Mouse (Mus musculus) lung, postnatal 10 days (tissue): Measurements from ENCODE around the gene AW822073.

Experiments used
- DNase-seq: peaks from one replicate; pipeline ENCODE4 v3.0.0; 2021

The AW822073 gene

DNA sequence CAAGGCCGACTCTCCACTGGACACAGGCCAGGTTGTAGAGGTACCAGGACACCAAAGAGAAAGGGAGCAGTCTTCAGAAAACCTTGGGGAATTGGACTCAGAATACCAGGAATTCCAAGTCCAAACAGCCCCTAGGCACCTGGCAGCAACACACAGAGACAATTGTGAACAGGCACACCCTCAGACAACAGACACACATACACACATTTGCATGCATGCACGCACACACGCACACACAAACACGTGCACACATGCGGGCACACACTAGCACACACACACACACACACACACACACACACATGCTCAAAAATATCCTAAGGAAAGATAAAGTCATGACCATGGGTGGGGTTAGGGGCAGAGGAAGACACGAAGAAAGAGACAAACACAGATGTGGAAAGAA, 4.0 kb downstream of the AW822073 start:
- no peak for DNase-seq

DNA sequence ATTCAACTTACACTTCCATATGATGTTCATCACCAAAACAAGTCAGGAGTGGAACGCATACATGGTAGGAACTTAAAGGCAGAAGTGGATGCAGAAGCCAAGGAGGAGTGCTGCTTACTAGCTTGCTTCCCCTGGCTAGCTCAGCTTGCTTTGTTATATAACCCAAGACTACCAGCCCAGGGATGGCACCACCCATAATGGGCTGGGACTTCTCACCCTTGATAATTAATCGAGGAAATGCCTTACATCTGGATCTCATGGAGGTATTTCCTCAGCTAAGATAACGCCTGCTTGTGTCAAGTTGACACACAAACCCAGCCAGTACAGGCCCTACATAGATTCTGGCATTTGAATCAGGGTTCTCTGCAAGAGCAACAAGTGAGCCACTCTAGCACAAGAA, 7.4 kb downstream of the AW822073 start:
- DNase-seq, result no peak

DNA sequence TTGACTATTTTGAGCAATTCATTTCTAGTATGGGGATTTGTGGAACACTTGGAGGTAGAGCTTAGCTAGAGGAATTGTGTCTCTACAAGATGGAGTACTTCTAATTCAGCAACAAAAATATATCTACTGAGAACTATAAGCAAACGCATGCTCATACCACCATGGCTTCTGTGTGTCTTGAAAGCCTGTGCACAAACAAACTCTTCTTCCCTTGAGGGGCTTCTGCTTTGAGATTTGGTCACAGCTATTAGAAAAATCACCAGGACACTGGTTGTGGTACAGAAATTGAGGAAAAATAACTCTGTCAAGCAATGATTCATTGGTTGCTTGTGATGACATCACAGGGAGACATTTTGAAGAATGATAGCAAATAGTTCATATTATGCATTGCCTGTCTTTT, 9.4 kb downstream of the AW822073 start:
- no peak for DNase-seq

DNA sequence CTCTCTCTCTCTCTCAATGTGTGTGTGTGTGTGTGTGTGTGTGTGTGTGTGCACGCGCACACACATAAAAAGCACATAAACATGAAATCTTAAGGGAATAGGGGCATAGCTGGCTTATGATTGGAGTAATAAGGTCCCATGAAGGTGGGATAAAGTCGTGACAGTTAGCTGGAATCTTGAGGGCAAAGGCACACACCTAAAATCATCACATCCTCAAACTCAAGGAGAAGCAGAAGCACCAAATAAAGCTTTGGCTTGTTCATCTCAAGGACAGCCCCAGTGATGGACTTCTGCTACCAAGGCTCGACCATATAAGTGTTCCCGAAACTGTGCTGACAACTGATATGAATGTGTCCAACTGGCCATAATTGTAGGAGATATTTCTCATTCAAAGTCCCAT, 9.8 kb downstream of the AW822073 start:
- no peak for DNase-seq

GRCm38 (mm10) chr10:58214497-58214896, 10.2 kb downstream of the AW822073 start:
- DNase-seq, result no peak

DNA sequence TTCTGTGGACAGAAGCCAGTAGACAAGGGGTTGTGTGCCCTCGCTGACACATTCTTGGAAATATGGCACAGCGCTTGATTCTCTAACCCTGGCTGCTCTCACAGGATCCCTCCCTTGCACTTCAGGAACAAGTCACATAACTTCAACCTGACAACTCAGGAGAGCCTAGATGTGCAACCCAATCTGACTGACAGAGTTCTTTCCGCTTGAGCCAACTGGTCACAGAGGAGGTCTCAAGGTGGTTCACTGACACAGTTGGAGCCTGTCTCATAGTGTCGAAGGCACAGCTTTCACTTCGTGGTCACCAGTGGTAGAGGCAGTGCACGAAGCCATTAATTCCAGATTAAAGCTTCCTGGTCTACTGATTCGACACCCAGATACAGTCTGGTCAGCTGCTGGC, 12.5 kb downstream of the AW822073 start:
- no peak for DNase-seq

DNA sequence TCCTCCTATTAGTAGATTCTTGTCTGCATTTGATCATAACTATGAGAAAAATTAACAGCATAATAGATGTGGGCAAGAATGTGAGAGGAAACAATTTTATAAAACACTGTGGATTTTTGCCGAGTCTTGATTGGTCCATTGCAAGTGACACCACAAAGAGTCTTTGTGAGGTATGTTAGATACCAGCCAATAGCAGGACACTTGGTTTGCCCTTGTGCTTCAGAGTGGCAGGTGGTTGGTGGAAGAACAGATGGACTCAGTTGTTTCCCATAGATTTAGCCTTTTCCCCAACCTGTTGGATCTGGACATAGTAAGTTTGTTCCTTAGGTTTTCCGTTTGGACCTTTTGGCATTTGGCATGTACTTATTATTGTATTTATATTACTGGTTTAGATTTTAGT, 13.5 kb downstream of the AW822073 start:
- no peak for DNase-seq

DNA sequence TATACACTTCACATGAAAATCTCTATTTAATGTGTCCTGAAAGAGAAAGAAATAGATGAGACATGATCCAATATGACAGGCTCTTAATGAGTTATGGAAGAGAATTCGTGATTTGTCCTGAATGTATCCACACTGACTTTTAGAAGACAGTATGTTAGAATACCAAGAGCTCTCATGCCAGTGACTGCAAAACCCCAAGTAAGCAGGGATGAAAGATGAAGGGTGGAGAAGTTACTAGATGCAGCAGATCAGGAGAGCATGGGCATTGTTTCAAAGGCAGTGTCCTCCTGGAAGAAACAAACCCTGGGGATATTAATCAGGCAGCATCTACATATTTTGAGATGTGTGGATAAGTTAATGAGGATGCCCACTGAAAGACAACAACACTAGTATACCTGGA, 14.2 kb downstream of the AW822073 start:
- no peak for DNase-seq

DNA sequence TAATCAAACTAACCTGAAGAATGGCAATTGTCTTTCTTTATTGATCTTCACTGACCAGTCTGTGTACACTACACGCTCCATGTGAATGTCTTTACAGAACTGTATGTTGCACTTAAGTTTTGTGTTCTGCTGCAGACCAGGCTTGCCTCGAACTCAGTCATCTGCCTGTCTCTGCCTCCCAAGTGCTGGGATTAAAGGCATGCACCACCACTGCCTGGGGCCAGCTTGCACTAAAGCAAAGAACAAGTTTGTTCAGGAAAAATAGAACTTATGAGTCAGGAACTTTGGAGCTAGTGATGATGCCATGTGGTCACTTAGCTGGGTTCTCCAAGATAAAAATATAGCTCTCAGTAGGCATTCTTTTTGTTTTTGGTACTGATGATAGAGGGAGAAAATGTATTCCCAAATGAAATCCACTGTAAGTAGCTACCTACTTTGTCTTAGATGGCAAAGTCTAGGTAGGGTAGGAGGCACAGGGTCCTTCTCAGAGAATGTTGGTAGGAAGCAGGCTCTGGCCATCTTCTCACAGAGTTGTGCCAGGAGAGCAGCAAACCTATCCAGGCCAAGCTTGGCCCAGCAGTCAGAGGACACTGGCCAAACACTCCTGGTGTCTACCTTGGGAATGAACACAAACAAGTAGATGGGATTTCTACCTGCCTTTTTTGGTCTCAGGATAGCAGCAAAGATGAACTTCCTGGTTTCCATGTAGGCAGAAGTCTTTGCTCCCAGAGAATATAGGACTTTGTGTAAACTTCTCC, 14.8 kb downstream of the AW822073 start:
- DNase-seq, result no peak

DNA sequence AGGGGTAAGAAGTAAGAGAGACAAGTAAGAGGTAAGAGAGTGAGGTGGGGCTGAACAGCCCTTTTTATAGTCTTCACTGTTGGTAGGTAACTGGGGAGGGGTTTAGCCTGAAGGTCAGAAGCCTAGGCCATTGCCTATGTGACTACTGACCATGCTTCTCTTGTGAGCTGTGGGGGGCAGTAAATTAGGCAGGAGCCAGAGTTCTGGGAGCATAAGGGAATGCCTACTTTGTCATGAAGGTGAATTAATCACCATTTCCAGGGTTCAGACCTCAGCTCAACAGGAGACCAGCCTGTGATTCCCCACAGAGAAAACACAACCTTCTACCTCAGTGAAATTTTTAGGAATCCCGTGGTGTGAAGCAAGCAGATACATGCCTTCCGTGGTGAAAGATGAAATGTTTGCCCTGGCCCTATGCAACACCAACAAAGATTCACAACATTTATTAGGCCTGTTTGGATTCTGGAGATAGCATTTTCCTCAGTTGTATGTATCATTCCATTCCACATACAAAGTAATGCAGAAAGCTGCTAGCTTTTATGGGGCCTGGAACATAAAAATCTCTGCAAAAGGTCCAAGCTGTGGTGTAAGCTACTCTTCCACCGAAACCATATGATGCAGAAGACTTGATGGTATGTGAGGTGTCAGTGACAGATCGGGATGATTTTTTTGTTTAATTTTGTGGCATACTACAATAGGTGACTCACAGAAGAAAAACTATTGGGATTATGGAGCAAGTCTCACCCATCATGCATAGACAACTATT, 17.9 kb downstream of the AW822073 start:
- DNase-seq, result no peak

DNA sequence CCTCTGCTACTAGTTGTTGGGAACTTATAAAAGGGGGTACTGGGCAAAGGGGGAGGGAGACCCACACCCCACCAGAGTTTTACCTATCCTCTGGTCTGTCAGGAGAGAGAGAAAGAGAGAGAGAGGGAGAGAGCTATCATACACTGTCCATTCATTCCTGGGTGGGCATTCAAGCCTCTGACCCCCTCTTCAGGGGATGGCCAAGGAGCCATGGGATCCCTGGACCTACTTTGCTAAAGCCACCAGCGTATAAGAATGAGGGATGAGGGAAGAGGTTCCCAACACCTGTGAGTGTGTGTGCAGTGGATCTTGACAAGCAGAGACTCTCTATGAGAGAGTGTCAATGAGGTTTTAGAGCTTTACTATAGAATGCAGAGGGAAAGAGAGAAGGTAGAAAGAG, 18.7 kb downstream of the AW822073 start:
- no peak for DNase-seq
